12 mouse cellular contexts compared by ENCODE assay signal in genomic region chr2:120502605-120502990, GRCm38 (mm10). TPM values are rescaled to one million over a fixed set of nuclear protein-coding genes. Genes with fewer than 3 reads are reported as not detected.
DNase-seq lines count a peak whose midpoint lies in the region; ATAC-seq and TF ChIP-seq lines count a peak whose summit lies in the region.
"Had no signal": no experiment of that assay in that cellular context is flagged by ENCODE, and none has a peak within 500 bp of the region (broad histone marks: within the 10 kb centered on the region; RNA-seq: fewer than 3 reads in every experiment).

No protein-coding gene starts in this region.

- peaks cover 25% of the 10 kb centered on the region for H3K36me3 ChIP-seq in heart, embryonic 10.5 days
- H3K36me3 ChIP-seq in heart, embryonic 11.5 days (ENCODE audit: control insufficient read depth, insufficient read depth, low read length): peaks cover 11% of the 10 kb centered on the region; the same call in 1 of the 2 replicates
- 0 out of 2 replicates have a peak, but pooled peaks cover 4% of the 10 kb centered on the region for H3K36me3 ChIP-seq in lung, postnatal 0 days (ENCODE audit: insufficient read depth, low read length)

- H3K9me3 ChIP-seq in heart, embryonic 10.5 days: no peaks in the 10 kb centered on the region
- H3K9me3 ChIP-seq in heart, embryonic 11.5 days (replicated peaks; ENCODE audit: control insufficient read depth, low read length): no peaks in the 10 kb centered on the region
- H3K9me3 ChIP-seq in lung, postnatal 0 days (ENCODE audit: low read length): no peaks in the 10 kb centered on the region
- H3K9me3 ChIP-seq: forebrain, embryonic 12.5 days; limb, embryonic 15.5 days; midbrain, embryonic 15.5 days had no signal

- DNase-seq in heart, embryonic 10.5 days (ENCODE audit: low spot score): no peak
- DNase-seq in right cerebral cortex, postnatal 4 days: peak; percentile 38
- no peak for DNase-seq in right cerebral cortex, postnatal 25 days
- peak; percentile 49 to 56 for DNase-seq in cerebellum, postnatal 10 days
- DNase-seq in thymus, postnatal 10 days (ENCODE audit: low spot score in 2 of 2): peak; percentile 56 to 57
- no peak for DNase-seq in lung, postnatal 0 days (ENCODE audit: low spot score)

- H3K9ac ChIP-seq in heart, embryonic 11.5 days (ENCODE audit: low read depth, low read length): no peak overlapping the region
- H3K9ac ChIP-seq in lung, postnatal 0 days (replicated peaks; ENCODE audit: low read depth): no peak overlapping the region
- H3K9ac ChIP-seq: forebrain, embryonic 12.5 days; limb, embryonic 15.5 days; midbrain, embryonic 15.5 days had no signal

- ATAC-seq in heart, embryonic 11.5 days (replicated peaks; ENCODE audit: insufficient number of reproducible peaks, low FRiP score, low TSS enrichment): no peak
- ATAC-seq in erythroblast, adult 5-6 weeks (replicated peaks; ENCODE audit: low FRiP score, poor library complexity, severe bottlenecking): no peak
- no peak for ATAC-seq in lung, postnatal 0 days
- ATAC-seq: midbrain, embryonic 15.5 days had no signal

- no peak for TF ChIP-seq EP300 in lung, postnatal 0 days (IDR thresholded peaks at IDR 0.05)

- 66% methylated on average over 3 of the region's 3 CpGs for WGBS in heart, embryonic 10.5 days
- 57% methylated on average over 3 of the region's 3 CpGs for WGBS in heart, embryonic 11.5 days (ENCODE audit: insufficient replicate concordance)
- WGBS in lung, postnatal 0 days: 56% methylated on average over 3 of the region's 3 CpGs

- H3K4me3 ChIP-seq in heart, embryonic 10.5 days: no peak overlapping the region
- no peak overlapping the region for H3K4me3 ChIP-seq in heart, embryonic 11.5 days (ENCODE audit: low read depth, low read length)
- H3K4me3 ChIP-seq in lung, postnatal 0 days (ENCODE audit: low read depth, low read length): no peak overlapping the region
- H3K4me3 ChIP-seq: forebrain, embryonic 12.5 days; limb, embryonic 15.5 days; midbrain, embryonic 15.5 days had no signal

- TF ChIP-seq CTCF in lung, postnatal 0 days (IDR thresholded peaks at IDR 0.05): no peak

- H3K4me1 ChIP-seq in heart, embryonic 10.5 days: peaks cover 44% of the 10 kb centered on the region
- H3K4me1 ChIP-seq in heart, embryonic 11.5 days (ENCODE audit: control insufficient read depth, insufficient read depth, low read length): peaks cover 31% of the 10 kb centered on the region
- peaks cover 3% of the 10 kb centered on the region; the same call in 1 of the 2 replicates for H3K4me1 ChIP-seq in lung, postnatal 0 days (ENCODE audit: insufficient read depth, low read depth, low read length)
- H3K4me1 ChIP-seq: midbrain, embryonic 15.5 days had no signal

- H3K27me3 ChIP-seq in heart, embryonic 10.5 days (ENCODE audit: insufficient read depth, poor library complexity, severe bottlenecking): no peaks in the 10 kb centered on the region
- H3K27me3 ChIP-seq in heart, embryonic 11.5 days (ENCODE audit: control insufficient read depth, insufficient read depth, low read length): no peaks in the 10 kb centered on the region
- no peaks in the 10 kb centered on the region for H3K27me3 ChIP-seq in lung, postnatal 0 days (replicated peaks; ENCODE audit: insufficient read depth, low read length)
- H3K27me3 ChIP-seq: forebrain, embryonic 12.5 days; limb, embryonic 15.5 days; midbrain, embryonic 15.5 days had no signal

- 0 out of 2 replicates have a peak overlapping the region, but pooled peaks have one; percentile 19 for H3K27ac ChIP-seq in heart, embryonic 10.5 days
- H3K27ac ChIP-seq in heart, embryonic 11.5 days (ENCODE audit: low read depth, low read length): no peak overlapping the region
- H3K27ac ChIP-seq in lung, postnatal 0 days (ENCODE audit: low read length): no peak overlapping the region
- H3K27ac ChIP-seq: forebrain, embryonic 12.5 days; limb, embryonic 15.5 days; midbrain, embryonic 15.5 days had no signal

- no peak overlapping the region for H3K4me2 ChIP-seq in heart, embryonic 11.5 days
- H3K4me2 ChIP-seq in lung, postnatal 0 days (replicated peaks; ENCODE audit: low read depth, low read length): no peak overlapping the region
- H3K4me2 ChIP-seq: forebrain, embryonic 12.5 days; limb, embryonic 15.5 days; midbrain, embryonic 15.5 days had no signal

RNA-seq across cellular contexts. Expression of gene Capn3, which starts 46.8 kb away (rescaled TPM):
- polyA plus RNA-seq in heart, embryonic 10.5 days (2016; fragmentation: Nextera tagmentation; extraction: Ambion mirVana): 5.2 and 6.3 TPM in 2 replicates
- polyA plus RNA-seq in heart, embryonic 11.5 days (2014; fragmentation: Nextera tagmentation; extraction: Ambion mirVana): 5.2 and 7.0 TPM in 2 replicates
- total RNA-seq in erythroblast, adult 5-6 weeks (2015; ENCODE audit: low replicate concordance): not detected in 2 replicates
- 0.51 TPM in 1 of 2 replicates, not detected in the other for total RNA-seq in erythroblast, adult 5-6 weeks (2017; ENCODE audit: low replicate concordance)
- polyA plus RNA-seq in lung, postnatal 0 days (2015; fragmentation: Nextera tagmentation; extraction: Ambion mirVana): 0.55 and 0.92 TPM in 2 replicates
- total RNA-seq: MEL had no signal

Comparison
In these comparisons a context has a peak if more than half of its experiments do, and no peak if none do; other contexts are left out.
1. DNase-seq: peak in right cerebral cortex, postnatal 4 days (single experiment), cerebellum, postnatal 10 days (2 of 2) and thymus, postnatal 10 days (2 of 2); none in heart, embryonic 10.5 days (single experiment), right cerebral cortex, postnatal 25 days (single experiment) and lung, postnatal 0 days (single experiment).